Mouse (Mus musculus): ENCODE results near the gene Zfp322a. TPM values are rescaled to one million over a fixed set of nuclear protein-coding genes. Genes with fewer than 3 reads are reported as not detected.
"Not testable (repeated sequence)": the region's sequence is repeated elsewhere in the genome, so short reads cannot be mapped to it uniquely, and the experiment has no call there.

Zfp322a gene
- 10 to 100 TPM; 18.9 to 26.9 TPM for total RNA-seq (2021)
- long read RNA-seq, experiment 1, full-length matches to known transcripts = 27 of 32 reads
- long read RNA-seq, experiment 1, partial matches to known transcripts = 1 of 32 reads
- long read RNA-seq, experiment 1, other reads (novel, unspliced or antisense) = 4 of 32 reads
- long read RNA-seq, experiment 2, full-length matches to known transcripts = 9 of 12 reads
- long read RNA-seq, experiment 2, partial matches to known transcripts = 0 of 12 reads
- long read RNA-seq, experiment 2, other reads (novel, unspliced or antisense) = 3 of 12 reads

GRCm38 (mm10) chr13:23368583-23369420, at the start of gene Zfp322a:
Gene Zfp322a, minus strand, starts transcription at chr13:23369208.
- DNase-seq = peak; percentile 96

GRCm38 (mm10) chr13:23412630-23413521, 43.9 kb upstream of the Zfp322a start:
- DNase-seq = no peak

- no peak for DNase-seq
Observed at GRCm38 (mm10) chr13:23412211-23412629, 43.2 kb upstream of the Zfp322a start.

GRCm38 (mm10) chr13:23411311-23412210, 42.6 kb upstream of the Zfp322a start:
- DNase-seq = no peak

GRCm38 (mm10) chr13:23410632-23411031, 41.6 kb upstream of the Zfp322a start:
- DNase-seq = no peak

- DNase-seq = no peak
Observed at GRCm38 (mm10) chr13:23402626-23403025, 33.6 kb upstream of the Zfp322a start.

GRCm38 (mm10) chr13:23401683-23402527, 32.9 kb upstream of the Zfp322a start:
- DNase-seq = peak; percentile 89

GRCm38 (mm10) chr13:23400771-23401682, 32.0 kb upstream of the Zfp322a start:
- DNase-seq = no peak

GRCm38 (mm10) chr13:23396913-23397312, 27.9 kb upstream of the Zfp322a start:
- not testable (repeated sequence) for DNase-seq

- DNase-seq = no peak
Observed at GRCm38 (mm10) chr13:23396246-23396703, 27.3 kb upstream of the Zfp322a start.

GRCm38 (mm10) chr13:23395301-23396245, 26.6 kb upstream of the Zfp322a start:
- DNase-seq = no peak

- no peak for DNase-seq
Observed at GRCm38 (mm10) chr13:23387548-23387947, 18.5 kb upstream of the Zfp322a start.

GRCm38 (mm10) chr13:23383127-23383526, 14.1 kb upstream of the Zfp322a start:
- DNase-seq = no peak

GRCm38 (mm10) chr13:23372433-23372832, 3.4 kb upstream of the Zfp322a start:
- DNase-seq = no peak

GRCm38 (mm10) chr13:23370075-23370474, 1.1 kb upstream of the Zfp322a start:
- no peak for DNase-seq

GRCm38 (mm10) chr13:23369421-23369765, 385 bp upstream of the Zfp322a start:
- no peak for DNase-seq

- no peak for DNase-seq
Observed at GRCm38 (mm10) chr13:23361536-23361935, 7.5 kb downstream of the Zfp322a start.

- DNase-seq = not testable (repeated sequence)
Observed at GRCm38 (mm10) chr13:23354541-23354940, 14.5 kb downstream of the Zfp322a start.

All from adrenal gland, postnatal 10 days (tissue).